Mouse (Mus musculus): ENCODE data around the gene Ccna1. TPM values are rescaled to one million over a fixed set of nuclear protein-coding genes. Genes with fewer than 3 reads are reported as not detected.

Gene Ccna1
- polyA plus RNA-seq, 1 experiment from 2014 or later, result 1.7 TPM

- ATAC-seq (replicated peaks; ENCODE audit: extremely low read depth, insufficient read depth, low FRiP score), result no peak
- H3K27me3 ChIP-seq (ENCODE audit: control insufficient read depth, insufficient read depth, low read length), result no peaks in the 10 kb centered on the region
- no peaks in the 10 kb centered on the region for H3K36me3 ChIP-seq (ENCODE audit: control insufficient read depth, insufficient read depth)
- H3K9me3 ChIP-seq (replicated peaks; ENCODE audit: control insufficient read depth, low read length), result no peaks in the 10 kb centered on the region
- H3K4me3 ChIP-seq (ENCODE audit: low read length), result no peak overlapping the region
- no peak overlapping the region for H3K9ac ChIP-seq (ENCODE audit: low read length)
- no peak overlapping the region for H3K4me2 ChIP-seq (ENCODE audit: low read depth, low read length)
- 61% methylated on average over 6 of the region's 6 CpGs for WGBS
- H3K27ac ChIP-seq (ENCODE audit: low read length), result no peak overlapping the region
- H3K4me1 ChIP-seq (ENCODE audit: control insufficient read depth, insufficient read depth, low read length), result no peaks in the 10 kb centered on the region
These were observed 46.1 kb downstream of the Ccna1 start for GRCm38 (mm10) chr3:55008965-55009741.

- Histone ChIP-seq H3K4me3 (ENCODE audit: low read length) (no peak overlapping the region), H3K27ac (ENCODE audit: low read length) (no peak overlapping the region), H3K36me3 (ENCODE audit: control insufficient read depth, insufficient read depth) (no peaks in the 10 kb centered on the region), H3K27me3 (ENCODE audit: control insufficient read depth, insufficient read depth, low read length) (no peaks in the 10 kb centered on the region), H3K4me1 (ENCODE audit: control insufficient read depth, insufficient read depth, low read length) (no peaks in the 10 kb centered on the region), H3K4me2 (ENCODE audit: low read depth, low read length) (no peak overlapping the region), H3K9ac (ENCODE audit: low read length) (no peak overlapping the region), H3K9me3 (replicated peaks; ENCODE audit: control insufficient read depth, low read length) (no peaks in the 10 kb centered on the region; the same call in 1 of the 2 replicates)
- 61% methylated on average over 4 of the region's 4 CpGs for whole genome bisulfite sequencing
- ATAC-seq (replicated peaks; ENCODE audit: extremely low read depth, insufficient read depth, low FRiP score), result no peak
These were observed 51.3 kb downstream of the Ccna1 start for GRCm38 (mm10) chr3:55004036-55004435.

- WGBS, result 56% methylated on average over 4 of the region's 4 CpGs
These were observed 53.6 kb downstream of the Ccna1 start for GRCm38 (mm10) chr3:55001677-55002076.

More at GRCm38 (mm10) chr3:55001677-55002076, 53.6 kb downstream of the Ccna1 start:
- Histone ChIP-seq H3K36me3 (ENCODE audit: control insufficient read depth, insufficient read depth) (no peaks in the 10 kb centered on the region), H3K4me1 (ENCODE audit: control insufficient read depth, insufficient read depth, low read length) (no peaks in the 10 kb centered on the region), H3K27ac (ENCODE audit: low read length) (no peak overlapping the region), H3K27me3 (ENCODE audit: control insufficient read depth, insufficient read depth, low read length) (no peaks in the 10 kb centered on the region), H3K4me2 (ENCODE audit: low read depth, low read length) (no peak overlapping the region), H3K9ac (ENCODE audit: low read length) (no peak overlapping the region), H3K4me3 (ENCODE audit: low read length) (no peak overlapping the region), H3K9me3 (replicated peaks; ENCODE audit: control insufficient read depth, low read length) (no peaks in the 10 kb centered on the region; the same call in 1 of the 2 replicates)
- ATAC-seq (replicated peaks; ENCODE audit: extremely low read depth, insufficient read depth, low FRiP score), result no peak

Other genes starting within 250 kb of the Ccna1 start
- 28.3 and 32.3 TPM in 2 replicates for gene Rfxap, start 247.7 kb downstream of the Ccna1 start, polyA plus RNA-seq (2015; fragmentation: Nextera tagmentation; extraction: Ambion mirVana)
- gene Sertm1, start 139.6 kb downstream of the Ccna1 start, polyA plus RNA-seq (2015; fragmentation: Nextera tagmentation; extraction: Ambion mirVana), result 0.07 and 0.11 TPM in 2 replicates
- gene Spg20, start 56.6 kb upstream of the Ccna1 start, polyA plus RNA-seq (2015; fragmentation: Nextera tagmentation; extraction: Ambion mirVana), result 29.0 and 29.7 TPM in 2 replicates
- not detected in 2 replicates for gene Ccdc169, start 81.8 kb upstream of the Ccna1 start, polyA plus RNA-seq (2015; fragmentation: Nextera tagmentation; extraction: Ambion mirVana)
- gene Sohlh2, start 126.5 kb upstream of the Ccna1 start, polyA plus RNA-seq (2015; fragmentation: Nextera tagmentation; extraction: Ambion mirVana), result 0.09 TPM in 1 of 2 replicates, not detected in the other
- 5.4 and 10.9 TPM in 2 replicates for gene Dclk1, start 186.9 kb upstream of the Ccna1 start, polyA plus RNA-seq (2015; fragmentation: Nextera tagmentation; extraction: Ambion mirVana)

Data from heart, embryonic 16.5 days (tissue).